Mouse (Mus musculus) lung, postnatal 14 days (tissue): ENCODE measurements around the gene Jph4.

Source experiments
- DNase-seq: peaks from one replicate; pipeline ENCODE4 v3.0.0; 2021

Jph4 gene

GRCm38 (mm10) chr14:55063117-55063516 is 53.6 kb downstream of the Jph4 start:
- no peak for DNase-seq

GRCm38 (mm10) chr14:55062626-55063025 is 54.1 kb downstream of the Jph4 start:
- DNase-seq = no peak

GRCm38 (mm10) chr14:55061845-55062244 is 54.9 kb downstream of the Jph4 start:
- DNase-seq = no peak

GRCm38 (mm10) chr14:55059931-55060330 is 56.8 kb downstream of the Jph4 start:
- no peak for DNase-seq

GRCm38 (mm10) chr14:55059009-55059408 is 57.7 kb downstream of the Jph4 start:
- DNase-seq = no peak
